Mouse (Mus musculus): ENCODE measurements at regions not wholly inside any gene's neighbourhood (a gene's known extent, or its start where the extent isn't known, plus 50 kb on each side); places are given as distances from the start of the nearest gene placed in this dataset.

GRCm38 (mm10) chr8:73885976-73886375 lies 532.6 kb upstream of the Large1 start:
- TF ChIP-seq HCFC1 (IDR thresholded peaks at IDR 0.05; ENCODE audit: borderline replicate concordance, insufficient read depth, low read length) (no peak), CHD2 (IDR thresholded peaks at IDR 0.05; ENCODE audit: low read depth, low read length) (no peak)
